Mouse (Mus musculus): Measurements from ENCODE around the gene Dmwd. TPM values are rescaled to one million over a fixed set of nuclear protein-coding genes. Genes with fewer than 3 reads are reported as not detected.

Gene Dmwd
- polyA plus RNA-seq, 1 experiment from 2014 or later: 28.7 TPM

DNA sequence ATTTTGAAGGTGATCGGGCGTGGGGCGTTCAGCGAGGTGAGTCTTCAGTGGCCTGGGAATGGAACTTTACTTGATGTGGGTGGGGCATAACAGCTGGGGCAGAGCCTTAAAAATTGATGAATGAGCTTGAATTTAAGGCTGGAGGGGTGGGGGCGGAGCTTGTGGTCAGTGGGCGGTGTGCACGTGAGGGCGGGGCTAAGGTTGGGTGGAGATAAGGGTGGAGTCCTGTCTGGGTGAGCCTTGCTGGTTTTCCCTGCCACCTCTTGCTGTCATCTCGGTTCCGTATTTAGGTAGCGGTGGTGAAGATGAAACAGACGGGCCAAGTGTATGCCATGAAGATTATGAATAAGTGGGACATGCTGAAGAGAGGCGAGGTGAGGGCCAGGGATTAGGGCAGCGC, 10.0 kb downstream of the Dmwd start:
- H3K27ac ChIP-seq (ENCODE audit: low read length): no peak overlapping the region
- H3K27me3 ChIP-seq (ENCODE audit: control insufficient read depth, insufficient read depth, low read depth, low read length): peaks cover 4% of the 10 kb centered on the region; the same call in 1 of the 2 replicates
- H3K9me3 ChIP-seq (replicated peaks; ENCODE audit: control insufficient read depth, low read length, poor library complexity, severe bottlenecking): no peaks in the 10 kb centered on the region
- no peak overlapping the region for H3K4me2 ChIP-seq (ENCODE audit: low read length)
- H3K4me1 ChIP-seq (ENCODE audit: control insufficient read depth, insufficient read depth, low read length): no peaks in the 10 kb centered on the region
- no peak overlapping the region for H3K4me3 ChIP-seq (ENCODE audit: low read depth, low read length)
- H3K9ac ChIP-seq (ENCODE audit: low read depth, low read length): no peak overlapping the region
- ATAC-seq: no peak
- 17% methylated on average over 14 of the region's 14 CpGs for WGBS
- peaks cover 21% of the 10 kb centered on the region for H3K36me3 ChIP-seq (ENCODE audit: control insufficient read depth, insufficient read depth, low read length)

GRCm38 (mm10) chr7:19086760-19087159, 10.7 kb downstream of the Dmwd start:
- Histone ChIP-seq H3K27me3 (ENCODE audit: control insufficient read depth, insufficient read depth, low read depth, low read length) (peaks cover 10% of the 10 kb centered on the region; the same call in 1 of the 2 replicates), H3K4me3 (ENCODE audit: low read depth, low read length) (no peak overlapping the region), H3K36me3 (ENCODE audit: control insufficient read depth, insufficient read depth, low read length) (peaks cover 19% of the 10 kb centered on the region), H3K9me3 (replicated peaks; ENCODE audit: control insufficient read depth, low read length, poor library complexity, severe bottlenecking) (no peaks in the 10 kb centered on the region), H3K4me1 (ENCODE audit: control insufficient read depth, insufficient read depth, low read length) (no peaks in the 10 kb centered on the region), H3K9ac (ENCODE audit: low read depth, low read length) (no peak overlapping the region), H3K27ac (ENCODE audit: low read length) (no peak overlapping the region), H3K4me2 (ENCODE audit: low read length) (no peak overlapping the region)
- no peak for ATAC-seq
- WGBS: 62% methylated on average over 18 of the region's 18 CpGs

GRCm38 (mm10) chr7:19088813-19089212, 12.8 kb downstream of the Dmwd start:
- ATAC-seq: no peak
- 35% methylated on average over 10 of the region's 10 CpGs for WGBS
- H3K4me1 ChIP-seq (ENCODE audit: control insufficient read depth, insufficient read depth, low read length): peaks cover 8% of the 10 kb centered on the region
- no peaks in the 10 kb centered on the region for H3K9me3 ChIP-seq (replicated peaks; ENCODE audit: control insufficient read depth, low read length, poor library complexity, severe bottlenecking)
- H3K4me3 ChIP-seq (ENCODE audit: low read depth, low read length): no peak overlapping the region
- H3K27me3 ChIP-seq (ENCODE audit: control insufficient read depth, insufficient read depth, low read depth, low read length): peaks cover 10% of the 10 kb centered on the region; the same call in 1 of the 2 replicates
- H3K9ac ChIP-seq (ENCODE audit: low read depth, low read length): no peak overlapping the region
- peaks cover 16% of the 10 kb centered on the region; the same call in 1 of the 2 replicates for H3K36me3 ChIP-seq (ENCODE audit: control insufficient read depth, insufficient read depth, low read length)
- no peak overlapping the region for H3K27ac ChIP-seq (ENCODE audit: low read length)
- no peak overlapping the region for H3K4me2 ChIP-seq (ENCODE audit: low read length)

DNA sequence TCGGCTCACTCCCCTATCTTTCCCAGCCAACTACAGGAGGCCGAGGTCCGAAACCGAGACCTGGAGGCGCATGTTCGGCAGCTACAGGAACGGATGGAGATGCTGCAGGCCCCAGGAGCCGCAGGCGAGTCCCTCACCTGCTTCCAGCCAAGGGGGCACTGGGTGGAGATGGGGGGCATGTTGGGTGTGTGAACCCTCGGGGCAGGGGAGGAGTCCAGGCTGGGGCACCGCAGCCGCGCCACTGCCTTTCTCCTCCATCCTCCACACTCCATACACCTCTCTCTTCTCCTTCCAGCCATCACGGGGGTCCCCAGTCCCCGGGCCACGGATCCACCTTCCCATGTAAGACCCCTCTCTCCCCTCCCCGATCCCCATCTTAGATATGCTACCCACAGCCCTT, 15.9 kb downstream of the Dmwd start:
- H3K4me2 ChIP-seq (ENCODE audit: low read length): no peak overlapping the region
- 27% methylated on average over 8 of the region's 17 CpGs for WGBS

DNA sequence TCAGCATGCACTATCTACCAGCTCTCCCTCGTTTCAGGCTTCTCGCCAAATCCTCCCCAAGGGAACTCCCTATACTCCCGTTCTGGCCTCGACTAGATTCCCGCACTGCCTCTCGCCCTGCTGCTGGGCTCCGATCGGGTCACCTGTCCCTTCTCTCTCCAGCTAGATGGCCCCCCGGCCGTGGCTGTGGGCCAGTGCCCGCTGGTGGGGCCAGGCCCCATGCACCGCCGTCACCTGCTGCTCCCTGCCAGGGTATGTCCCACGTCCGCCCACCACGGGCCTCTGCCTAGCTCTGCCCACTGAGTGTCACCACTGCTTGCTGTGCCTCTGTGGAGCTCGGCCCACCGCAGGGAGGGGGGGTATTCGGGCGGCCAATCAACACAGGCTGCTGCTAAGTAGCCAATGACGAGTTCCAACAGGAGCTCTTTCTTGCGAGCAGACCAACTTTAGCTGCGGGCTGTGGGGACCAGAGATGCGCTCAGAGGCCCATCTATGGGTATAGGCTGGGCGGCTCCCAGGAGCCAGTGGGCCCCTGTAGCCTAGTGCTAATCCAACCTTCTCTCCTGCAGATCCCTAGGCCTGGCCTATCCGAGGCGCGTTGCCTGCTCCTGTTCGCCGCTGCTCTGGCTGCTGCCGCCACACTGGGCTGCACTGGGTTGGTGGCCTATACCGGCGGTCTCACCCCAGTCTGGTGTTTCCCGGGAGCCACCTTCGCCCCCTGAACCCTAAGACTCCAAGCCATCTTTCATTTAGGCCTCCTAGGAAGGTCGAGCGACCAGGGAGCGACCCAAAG, 16.6 kb downstream of the Dmwd start:
- 7% methylated on average over 38 of the region's 38 CpGs for WGBS
- H3K36me3 ChIP-seq (ENCODE audit: control insufficient read depth, insufficient read depth, low read length): peaks cover 16% of the 10 kb centered on the region; the same call in 1 of the 2 replicates
- H3K4me2 ChIP-seq (ENCODE audit: low read length): peak overlapping the region; percentile 98; the same call in 1 of the 2 replicates
- H3K4me1 ChIP-seq (ENCODE audit: control insufficient read depth, insufficient read depth, low read length): peaks cover 28% of the 10 kb centered on the region
- ATAC-seq: peak; percentile 50
- H3K4me3 ChIP-seq (ENCODE audit: low read depth, low read length): no peak overlapping the region
- peaks cover 24% of the 10 kb centered on the region for H3K27me3 ChIP-seq (ENCODE audit: control insufficient read depth, insufficient read depth, low read depth, low read length)
- H3K9ac ChIP-seq (ENCODE audit: low read depth, low read length): no peak overlapping the region
- H3K27ac ChIP-seq (ENCODE audit: low read length): no peak overlapping the region
- H3K9me3 ChIP-seq (replicated peaks; ENCODE audit: control insufficient read depth, low read length, poor library complexity, severe bottlenecking): no peaks in the 10 kb centered on the region

More for the DNA sequence above, 15.9 kb downstream of the Dmwd start:
- Histone ChIP-seq H3K4me1 (ENCODE audit: control insufficient read depth, insufficient read depth, low read length) (peaks cover 28% of the 10 kb centered on the region), H3K4me3 (ENCODE audit: low read depth, low read length) (no peak overlapping the region), H3K9me3 (replicated peaks; ENCODE audit: control insufficient read depth, low read length, poor library complexity, severe bottlenecking) (no peaks in the 10 kb centered on the region), H3K9ac (ENCODE audit: low read depth, low read length) (0 out of 2 replicates have a peak overlapping the region, but pooled peaks have one; percentile 7), H3K27ac (ENCODE audit: low read length) (no peak overlapping the region), H3K36me3 (ENCODE audit: control insufficient read depth, insufficient read depth, low read length) (peaks cover 16% of the 10 kb centered on the region; the same call in 1 of the 2 replicates), H3K27me3 (ENCODE audit: control insufficient read depth, insufficient read depth, low read depth, low read length) (peaks cover 24% of the 10 kb centered on the region)
- no peak for ATAC-seq

GRCm38 (mm10) chr7:19093174-19093521, 17.1 kb downstream of the Dmwd start:
- under 1% methylated on average over 10 of the region's 15 CpGs for WGBS
- Histone ChIP-seq H3K4me1 (ENCODE audit: control insufficient read depth, insufficient read depth, low read length) (peaks cover 28% of the 10 kb centered on the region), H3K4me3 (ENCODE audit: low read depth, low read length) (peak overlapping the region; percentile 52; the same call in 1 of the 2 replicates), H3K9ac (ENCODE audit: low read depth, low read length) (no peak overlapping the region), H3K27ac (ENCODE audit: low read length) (no peak overlapping the region; the same call in 1 of the 2 replicates), H3K9me3 (replicated peaks; ENCODE audit: control insufficient read depth, low read length, poor library complexity, severe bottlenecking) (no peaks in the 10 kb centered on the region), H3K4me2 (ENCODE audit: low read length) (peak overlapping the region; percentile 98), H3K36me3 (ENCODE audit: control insufficient read depth, insufficient read depth, low read length) (peaks cover 16% of the 10 kb centered on the region; the same call in 1 of the 2 replicates), H3K27me3 (ENCODE audit: control insufficient read depth, insufficient read depth, low read depth, low read length) (peaks cover 24% of the 10 kb centered on the region)
- peak; percentile 2; the same call in 1 of the 2 replicates for ATAC-seq

- Histone ChIP-seq H3K4me2 (ENCODE audit: low read length) (peak overlapping the region; percentile 98), H3K4me1 (ENCODE audit: control insufficient read depth, insufficient read depth, low read length) (peaks cover 28% of the 10 kb centered on the region)
Observed at GRCm38 (mm10) chr7:19093537-19094385, 17.7 kb downstream of the Dmwd start.

GRCm38 (mm10) chr7:19094471-19094825, 18.4 kb downstream of the Dmwd start, which contains the start of gene Six5:
Six5 (plus strand) TSS chr7:19094594.
- ATAC-seq: no peak
- Histone ChIP-seq H3K4me2 (ENCODE audit: low read length) (peak within 1 kb of the TSS; percentile 98), H3K9ac (ENCODE audit: low read depth, low read length) (peak within 1 kb of the TSS; percentile 63), H3K27ac (ENCODE audit: low read length) (peak within 1 kb of the TSS; percentile 60), H3K9me3 (replicated peaks; ENCODE audit: control insufficient read depth, low read length, poor library complexity, severe bottlenecking) (no peaks in the 10 kb centered on the region), H3K4me3 (ENCODE audit: low read depth, low read length) (peak within 1 kb of the TSS; percentile 52), H3K27me3 (ENCODE audit: control insufficient read depth, insufficient read depth, low read depth, low read length) (peaks cover 24% of the 10 kb centered on the region), H3K36me3 (ENCODE audit: control insufficient read depth, insufficient read depth, low read length) (peaks cover 12% of the 10 kb centered on the region; the same call in 1 of the 2 replicates), H3K4me1 (ENCODE audit: control insufficient read depth, insufficient read depth, low read length) (peaks cover 28% of the 10 kb centered on the region)
- 1% methylated on average over 25 of the region's 36 CpGs for WGBS

More at GRCm38 (mm10) chr7:19093537-19094385, 17.7 kb downstream of the Dmwd start:
- Histone ChIP-seq H3K27me3 (ENCODE audit: control insufficient read depth, insufficient read depth, low read depth, low read length) (peaks cover 24% of the 10 kb centered on the region), H3K27ac (ENCODE audit: low read length) (peak overlapping the region; percentile 60), H3K9ac (ENCODE audit: low read depth, low read length) (peak overlapping the region; percentile 63), H3K36me3 (ENCODE audit: control insufficient read depth, insufficient read depth, low read length) (peaks cover 14% of the 10 kb centered on the region; the same call in 1 of the 2 replicates), H3K9me3 (replicated peaks; ENCODE audit: control insufficient read depth, low read length, poor library complexity, severe bottlenecking) (no peaks in the 10 kb centered on the region), H3K4me3 (ENCODE audit: low read depth, low read length) (peak overlapping the region; percentile 52)
- peak; percentile 69 for ATAC-seq
- under 1% methylated on average over 44 of the region's 45 CpGs for WGBS
